In the genomic region with DNA sequence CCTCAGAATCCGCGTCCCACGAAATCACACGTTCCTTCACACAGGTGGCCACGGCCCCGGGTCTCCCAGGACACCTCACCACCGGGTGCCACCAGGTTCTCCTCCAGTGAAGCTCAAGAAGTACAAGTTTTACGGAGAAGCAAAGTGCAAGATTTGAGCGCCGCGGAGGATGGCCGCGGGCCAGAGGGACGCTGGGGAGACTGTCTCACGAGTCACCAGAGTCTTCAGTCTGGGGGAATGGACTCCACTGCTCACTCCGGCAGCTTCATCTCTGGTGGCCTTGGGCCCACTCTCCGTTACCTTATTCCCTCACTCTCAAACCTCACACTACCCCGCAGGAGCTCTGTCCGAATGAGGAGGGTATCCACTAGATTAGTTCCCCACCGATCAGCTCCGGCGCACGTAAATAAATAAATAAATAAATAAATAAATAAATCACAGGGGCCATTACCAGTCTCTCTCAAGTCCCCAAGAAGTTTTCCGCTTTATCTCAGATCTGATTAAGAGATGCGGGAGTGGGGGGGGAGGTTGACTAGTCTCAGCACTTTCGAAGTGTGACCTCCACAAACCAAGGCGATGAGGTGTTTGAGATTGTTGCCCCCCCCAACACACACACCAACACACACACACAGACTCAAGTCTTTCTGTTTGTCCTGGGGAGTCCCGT, we compare ENCODE assay signal across 8 mouse cellular contexts. TPM values are rescaled to one million over a fixed set of nuclear protein-coding genes. Genes with fewer than 3 reads are reported as not detected.
DNase-seq lines count a peak whose midpoint lies in the region; ATAC-seq and TF ChIP-seq lines count a peak whose summit lies in the region.

No protein-coding gene starts in this region.

- H3K4me1 ChIP-seq in CH12.LX (ENCODE audit: control insufficient read depth in 1 of 2, insufficient read depth in 2 of 2) = peaks cover 8 to 40% of the 10 kb centered on the region in 2 experiments
- H3K4me1 ChIP-seq in embryonic fibroblast, embryonic 13.5 days (ENCODE audit: control insufficient read depth, insufficient read depth, low read length) = peaks cover 4% of the 10 kb centered on the region; the same call in 1 of the 2 replicates
- H3K4me1 ChIP-seq in hindbrain, embryonic 16.5 days (ENCODE audit: control insufficient read depth, insufficient read depth, low read depth, low read length) = peaks cover 21% of the 10 kb centered on the region
- H3K4me1 ChIP-seq in liver, embryonic 12.5 days = peaks cover 75% of the 10 kb centered on the region

- 1% methylated on average over 28 of the region's 28 CpGs for WGBS in hindbrain, embryonic 16.5 days
- 1% methylated on average over 28 of the region's 28 CpGs for WGBS in liver, embryonic 12.5 days (ENCODE audit: insufficient replicate concordance)

- no peak for TF ChIP-seq EP300 in CH12.LX (IDR thresholded peaks at IDR 0.05; ENCODE audit: low read length)

- no peak for TF ChIP-seq CTCF in CH12.LX (conservative IDR thresholded peaks at IDR 0.05 in 1 of 2, IDR thresholded peaks at IDR 0.05 in 1 of 2; ENCODE audit: low read depth in 2 of 2, low read length in 2 of 2)
- TF ChIP-seq CTCF in embryonic fibroblast, embryonic 13.5 days (IDR thresholded peaks at IDR 0.05; ENCODE audit: borderline replicate concordance, insufficient read depth, low read length) = no peak

- H3K4me3 ChIP-seq in CH12.LX (replicated peaks in 1 of 3; ENCODE audit: low read depth in 2 of 3, low read length in 2 of 3, poor library complexity in 1 of 3) = peak overlapping the region; percentile 66 to 83 (median 73)
- H3K4me3 ChIP-seq in embryonic fibroblast, embryonic 13.5 days (ENCODE audit: insufficient read depth, low read length) = peak overlapping the region; percentile 70
- peak overlapping the region; percentile 85 for H3K4me3 ChIP-seq in hindbrain, embryonic 16.5 days (ENCODE audit: low read length)
- H3K4me3 ChIP-seq in liver, embryonic 12.5 days = peak overlapping the region; percentile 79

- peak overlapping the region; percentile 95 for H3K4me2 ChIP-seq in CH12.LX (ENCODE audit: insufficient read depth, low read depth, poor library complexity, severe bottlenecking)
- peak overlapping the region; percentile 95 for H3K4me2 ChIP-seq in hindbrain, embryonic 16.5 days (ENCODE audit: low read length)
- H3K4me2 ChIP-seq in liver, embryonic 12.5 days = peak overlapping the region; percentile 98

- H3K27me3 ChIP-seq in CH12.LX (replicated peaks) = no peaks in the 10 kb centered on the region
- peaks cover 26% of the 10 kb centered on the region for H3K27me3 ChIP-seq in hindbrain, embryonic 16.5 days (replicated peaks; ENCODE audit: control insufficient read depth, insufficient read depth, low read length)
- H3K27me3 ChIP-seq in liver, embryonic 12.5 days (replicated peaks) = peaks cover 56% of the 10 kb centered on the region

- H3K27ac ChIP-seq in CH12.LX (ENCODE audit: insufficient read depth, low read depth) = no peak overlapping the region
- no peak overlapping the region for H3K27ac ChIP-seq in embryonic fibroblast, embryonic 13.5 days (ENCODE audit: insufficient read depth, low read length)
- no peak overlapping the region for H3K27ac ChIP-seq in hindbrain, embryonic 16.5 days (ENCODE audit: low read depth, low read length)
- H3K27ac ChIP-seq in liver, embryonic 12.5 days = no peak overlapping the region

- ATAC-seq in hindbrain, embryonic 16.5 days = no peak
- ATAC-seq in liver, embryonic 12.5 days = no peak

- peak overlapping the region; percentile 85 for H3K9ac ChIP-seq in CH12.LX (ENCODE audit: insufficient read depth, low read depth)
- peak overlapping the region; percentile 84 for H3K9ac ChIP-seq in hindbrain, embryonic 16.5 days (ENCODE audit: low read depth, low read length)
- H3K9ac ChIP-seq in liver, embryonic 12.5 days = peak overlapping the region; percentile 81

- TF ChIP-seq POLR2A in CH12.LX (IDR thresholded peaks at IDR 0.05; ENCODE audit: low read depth, low read length) = no peak
- TF ChIP-seq POLR2A in embryonic fibroblast, embryonic 13.5 days (IDR thresholded peaks at IDR 0.05; ENCODE audit: low read depth, low read length) = no peak

- no peak for TF ChIP-seq RAD21 in CH12.LX (IDR thresholded peaks at IDR 0.05; ENCODE audit: low read depth, low read length)

- H3K36me3 ChIP-seq in CH12.LX (replicated peaks in 1 of 2; ENCODE audit: control insufficient read depth in 1 of 2, insufficient read depth in 1 of 2, low read length in 1 of 2) = peaks cover 6 to 41% of the 10 kb centered on the region in 2 experiments
- H3K36me3 ChIP-seq in hindbrain, embryonic 16.5 days (ENCODE audit: control insufficient read depth, insufficient read depth, low read length) = no peaks in the 10 kb centered on the region
- no peaks in the 10 kb centered on the region for H3K36me3 ChIP-seq in liver, embryonic 12.5 days

- peaks cover 15% of the 10 kb centered on the region for H3K79me2 ChIP-seq in CH12.LX (replicated peaks; ENCODE audit: control insufficient read depth, extremely low read depth, insufficient read depth, poor library complexity, severe bottlenecking)

- DNase-seq in B cell, adult 2 months = peak; percentile 42 to 52
- DNase-seq in CH12.LX (ENCODE audit: extremely low read depth) (no peak), MN1 (ENCODE audit: low spot score) (no peak)
- peak; percentile 65 for DNase-seq in neural tube, embryonic 10.5 days (ENCODE audit: extremely low spot score, low spot score)
- DNase-seq in frontal cortex, postnatal 36 days (ENCODE audit: low spot score in 2 of 2) = no peak

- in situ Hi-C loops in CH12.LX (cut with MboI; ENCODE audit: low pct_ligation_motif_present, low pct_unique_long_range_greater_than_20kb, low sequenced_read_pairs) = no loop called here

- dilution Hi-C loops in CH12.LX (cut with MboI; ENCODE audit: extremely low pct_ligation_motif_present, extremely low pct_unique_long_range_greater_than_20kb, low sequenced_read_pairs) = no loop called here

- no peaks in the 10 kb centered on the region for H3K9me3 ChIP-seq in CH12.LX (replicated peaks; ENCODE audit: low read length)
- no peaks in the 10 kb centered on the region for H3K9me3 ChIP-seq in hindbrain, embryonic 16.5 days (ENCODE audit: control insufficient read depth, low read length)
- H3K9me3 ChIP-seq in liver, embryonic 12.5 days (replicated peaks) = no peaks in the 10 kb centered on the region

TF ChIP-seq in CH12.LX, 34 proteins besides CTCF, POLR2A, EP300 and RAD21:
- no peak for TF ChIP-seq MEF2A (IDR thresholded peaks at IDR 0.05; ENCODE audit: borderline replicate concordance, low read depth, low read length)
- no peak for TF ChIP-seq KAT2A (IDR thresholded peaks at IDR 0.05; ENCODE audit: insufficient replicate concordance, low read length)
- no peak for TF ChIP-seq IRF4 (IDR thresholded peaks at IDR 0.05; ENCODE audit: low read depth, low read length)
- no peak for TF ChIP-seq MAFK (IDR thresholded peaks at IDR 0.05; ENCODE audit: insufficient replicate concordance, low read length)
- TF ChIP-seq MAZ (IDR thresholded peaks at IDR 0.05; ENCODE audit: low read depth, low read length) = no peak
- no peak for TF ChIP-seq ZNF384 (IDR thresholded peaks at IDR 0.05; ENCODE audit: low read depth, low read length)
- no peak for TF ChIP-seq PAX5 (IDR thresholded peaks at IDR 0.05; ENCODE audit: low read length)
- TF ChIP-seq POLR2AphosphoS2 (IDR thresholded peaks at IDR 0.05; ENCODE audit: low read depth, low read length) = no peak
- no peak for TF ChIP-seq MYC (IDR thresholded peaks at IDR 0.05; ENCODE audit: low read depth, low read length)
- no peak for TF ChIP-seq ZC3H11A (IDR thresholded peaks at IDR 0.05; ENCODE audit: low read depth, low read length)
- TF ChIP-seq JUND (conservative IDR thresholded peaks at IDR 0.05; ENCODE audit: low read depth, low read length) = no peak
- TF ChIP-seq HCFC1 (IDR thresholded peaks at IDR 0.05; ENCODE audit: low read depth, low read length) = no peak
- no peak for TF ChIP-seq SIN3A (IDR thresholded peaks at IDR 0.05; ENCODE audit: low read length)
- TF ChIP-seq CHD2 (IDR thresholded peaks at IDR 0.05; ENCODE audit: low read length) = no peak
- TF ChIP-seq ETS1 (conservative IDR thresholded peaks at IDR 0.05; ENCODE audit: low read depth, low read length) = no peak
- no peak for TF ChIP-seq RCOR1 (conservative IDR thresholded peaks at IDR 0.05; ENCODE audit: low read depth, low read length)

RNA-seq across cellular contexts. Expression of gene Foxp4, which starts 1.3 kb away (rescaled TPM):
- total RNA-seq in CH12.LX (2012; rRNA removed) (8.5 and 9.9 TPM in 2 replicates), CH12.LX (2014; rRNA removed) (2.5 and 3.3 TPM in 2 replicates)
- polyA plus RNA-seq in CH12.LX (2012; ENCODE audit: insufficient read length, low read depth) = 34.8 and 41.7 TPM in 2 replicates
- 27.2 and 29.5 TPM in 2 replicates for polyA plus RNA-seq in embryonic fibroblast, embryonic 13.5 days (2011; ENCODE audit: insufficient read length, low read depth, missing spikeins)
- polyA plus RNA-seq in hindbrain, embryonic 16.5 days (2015; fragmentation: Nextera tagmentation; extraction: Ambion mirVana) = 27.4 and 31.8 TPM in 2 replicates
- polyA plus RNA-seq in liver, embryonic 12.5 days (2016; fragmentation: Nextera tagmentation; extraction: Ambion mirVana) = 13.7 and 13.9 TPM in 2 replicates

Comparison
In these comparisons a context has a peak if more than half of its experiments do, and no peak if none do; other contexts are left out.
1. DNase-seq: peak in B cell, adult 2 months (2 of 2) and neural tube, embryonic 10.5 days (single experiment); none in CH12.LX (single experiment), frontal cortex, postnatal 36 days (0 of 2) and MN1 (single experiment).
2. Peak in every context shown above with its lines, with median percentiles within 50 percentile points of each other: H3K4me2 ChIP-seq, H3K4me3 ChIP-seq and H3K9ac ChIP-seq.